In genomic region chr15:7480792-7481210, GRCm38 (mm10) we compare ENCODE assay signal across 10 mouse cellular contexts.
A peak's percentile ranks its signal among the peaks of the same experiment; 100 is the strongest.
DNase-seq lines count a peak whose midpoint lies in the region; ATAC-seq and TF ChIP-seq lines count a peak whose summit lies in the region.
"Had no signal": no experiment of that assay in that cellular context is flagged by ENCODE, and none has a peak within 500 bp of the region (broad histone marks: within the 10 kb centered on the region; RNA-seq: fewer than 3 reads in every experiment).

No protein-coding gene starts in this region.

- 50% methylated on average over 5 of the region's 5 CpGs for WGBS in forebrain, embryonic 13.5 days
- 43% methylated on average over 5 of the region's 5 CpGs for WGBS in forebrain, embryonic 11.5 days
- 38% methylated on average over 5 of the region's 5 CpGs for WGBS in heart, embryonic 13.5 days

- no peaks in the 10 kb centered on the region for H3K27me3 ChIP-seq in forebrain, embryonic 13.5 days
- no peaks in the 10 kb centered on the region for H3K27me3 ChIP-seq in forebrain, embryonic 11.5 days (ENCODE audit: control insufficient read depth, insufficient read depth, low read length)
- peaks cover 57% of the 10 kb centered on the region for H3K27me3 ChIP-seq in heart, embryonic 13.5 days (replicated peaks)

- no peak overlapping the region for H3K27ac ChIP-seq in forebrain, embryonic 13.5 days
- H3K27ac ChIP-seq in forebrain, embryonic 11.5 days (ENCODE audit: low read depth, low read length), result no peak overlapping the region
- no peak overlapping the region for H3K27ac ChIP-seq in layer of hippocampus, adult 2 months
- 0 out of 2 replicates have a peak overlapping the region, but pooled peaks have one; percentile 28 for H3K27ac ChIP-seq in heart, embryonic 13.5 days (replicated peaks)

- H3K9me3 ChIP-seq in forebrain, embryonic 13.5 days (replicated peaks), result no peaks in the 10 kb centered on the region; the same call in 1 of the 2 replicates
- H3K9me3 ChIP-seq in forebrain, embryonic 11.5 days (ENCODE audit: control insufficient read depth, low read length), result no peaks in the 10 kb centered on the region
- H3K9me3 ChIP-seq in heart, embryonic 13.5 days, result no peaks in the 10 kb centered on the region

- H3K9ac ChIP-seq in forebrain, embryonic 13.5 days, result no peak overlapping the region
- H3K9ac ChIP-seq in forebrain, embryonic 11.5 days (ENCODE audit: low read length), result no peak overlapping the region
- no peak overlapping the region for H3K9ac ChIP-seq in heart, embryonic 13.5 days

- no peak overlapping the region for H3K4me3 ChIP-seq in forebrain, embryonic 13.5 days
- H3K4me3 ChIP-seq in forebrain, embryonic 11.5 days (ENCODE audit: low read depth, low read length), result no peak overlapping the region
- H3K4me3 ChIP-seq in layer of hippocampus, adult 2 months, result no peak overlapping the region
- H3K4me3 ChIP-seq in heart, embryonic 13.5 days, result no peak overlapping the region

- peak; percentile 36; the same call in 1 of the 2 replicates for TF ChIP-seq CTCF in layer of hippocampus, adult 2 months (conservative IDR thresholded peaks at IDR 0.05)

- ATAC-seq in forebrain, embryonic 13.5 days, result peak; percentile 46; the same call in 1 of the 2 replicates
- no peak for ATAC-seq in forebrain, embryonic 11.5 days (replicated peaks; ENCODE audit: low FRiP score)
- no peak for ATAC-seq in heart, embryonic 13.5 days (ENCODE audit: extremely low read depth, insufficient number of reproducible peaks, low FRiP score, low TSS enrichment)

- no peak overlapping the region for H3K4me2 ChIP-seq in forebrain, embryonic 13.5 days
- H3K4me2 ChIP-seq in forebrain, embryonic 11.5 days (ENCODE audit: low read depth, low read length, severe bottlenecking), result no peak overlapping the region
- H3K4me2 ChIP-seq in heart, embryonic 13.5 days, result peak overlapping the region; percentile 47
- H3K4me2 ChIP-seq: liver, embryonic 11.5 days had no signal

- H3K36me3 ChIP-seq in forebrain, embryonic 13.5 days (ENCODE audit: poor library complexity, severe bottlenecking), result no peaks in the 10 kb centered on the region
- no peaks in the 10 kb centered on the region for H3K36me3 ChIP-seq in forebrain, embryonic 11.5 days (ENCODE audit: control insufficient read depth, insufficient read depth, low read length)
- no peaks in the 10 kb centered on the region for H3K36me3 ChIP-seq in heart, embryonic 13.5 days

- no peak for DNase-seq in forebrain, embryonic 11.5 days (ENCODE audit: low spot score)
- no peak for DNase-seq in layer of hippocampus, adult 2 months (ENCODE audit: low spot score in 2 of 2)
- DNase-seq in layer of hippocampus, adult 9-10 months (ENCODE audit: low spot score), result no peak
- DNase-seq in lung, postnatal 10 days, result peak; percentile 75
- no peak for DNase-seq in left cerebral cortex, adult 8-10 months (ENCODE audit: low spot score in 2 of 2)
- no peak for DNase-seq in adrenal gland, adult 2 months
- DNase-seq: right cerebral cortex, adult 18-20 months had no signal

- peaks cover 10% of the 10 kb centered on the region for H3K4me1 ChIP-seq in forebrain, embryonic 13.5 days
- H3K4me1 ChIP-seq in forebrain, embryonic 11.5 days (replicated peaks; ENCODE audit: control insufficient read depth, insufficient read depth, low read length), result no peaks in the 10 kb centered on the region; the same call in 1 of the 2 replicates
- peaks cover 25% of the 10 kb centered on the region for H3K4me1 ChIP-seq in heart, embryonic 13.5 days
